Mouse (Mus musculus) embryonic fibroblast, embryonic 13.5 days (primary cell): Measurements from ENCODE around the gene Sec13. TPM values are rescaled to one million over a fixed set of nuclear protein-coding genes. Genes with fewer than 3 reads are reported as not detected.

Experiments
- H3K27ac ChIP-seq: 2 replicates; pipeline ENCODE4 v1.5.1; 2012; ENCODE audit warnings: low read length, control low read depth, inconsistent platforms; ENCODE audit not compliant: insufficient read depth
- H3K4me1 ChIP-seq: 2 replicates; pipeline ENCODE4 v1.6.1; 2011; ENCODE audit warnings: low read length; ENCODE audit not compliant: control insufficient read depth, insufficient read depth
- H3K4me3 ChIP-seq: 2 replicates; pipeline ENCODE4 v1.5.1; 2011; ENCODE audit warnings: mild to moderate bottlenecking, control low read depth, low read length; ENCODE audit not compliant: insufficient read depth
- CTCF ChIP-seq: IDR thresholded peaks from 2 replicates; pipeline ENCODE4 v1.5.1; 2011; ENCODE audit warnings: mild to moderate bottlenecking, control low read depth, low read length, moderate library complexity, borderline replicate concordance; ENCODE audit not compliant: insufficient read depth
- POLR2A ChIP-seq: IDR thresholded peaks from 2 replicates; pipeline ENCODE4 v1.6.1; 2011; ENCODE audit warnings: low read depth, mild to moderate bottlenecking, control low read depth, low read length, moderate library complexity
- polyA plus RNA-seq: library from polyadenylated mRNA; stranded (reverse); fragments of >200 nt; gene quantifications from 2 replicates; pipeline ENCODE4 v1.2.4, GENCODE M21; 2011; ENCODE audit warnings: low read depth; ENCODE audit not compliant: missing spikeins, insufficient read length

The Sec13 gene
- 182 and 189 TPM in 2 replicates for polyA plus RNA-seq

DNA sequence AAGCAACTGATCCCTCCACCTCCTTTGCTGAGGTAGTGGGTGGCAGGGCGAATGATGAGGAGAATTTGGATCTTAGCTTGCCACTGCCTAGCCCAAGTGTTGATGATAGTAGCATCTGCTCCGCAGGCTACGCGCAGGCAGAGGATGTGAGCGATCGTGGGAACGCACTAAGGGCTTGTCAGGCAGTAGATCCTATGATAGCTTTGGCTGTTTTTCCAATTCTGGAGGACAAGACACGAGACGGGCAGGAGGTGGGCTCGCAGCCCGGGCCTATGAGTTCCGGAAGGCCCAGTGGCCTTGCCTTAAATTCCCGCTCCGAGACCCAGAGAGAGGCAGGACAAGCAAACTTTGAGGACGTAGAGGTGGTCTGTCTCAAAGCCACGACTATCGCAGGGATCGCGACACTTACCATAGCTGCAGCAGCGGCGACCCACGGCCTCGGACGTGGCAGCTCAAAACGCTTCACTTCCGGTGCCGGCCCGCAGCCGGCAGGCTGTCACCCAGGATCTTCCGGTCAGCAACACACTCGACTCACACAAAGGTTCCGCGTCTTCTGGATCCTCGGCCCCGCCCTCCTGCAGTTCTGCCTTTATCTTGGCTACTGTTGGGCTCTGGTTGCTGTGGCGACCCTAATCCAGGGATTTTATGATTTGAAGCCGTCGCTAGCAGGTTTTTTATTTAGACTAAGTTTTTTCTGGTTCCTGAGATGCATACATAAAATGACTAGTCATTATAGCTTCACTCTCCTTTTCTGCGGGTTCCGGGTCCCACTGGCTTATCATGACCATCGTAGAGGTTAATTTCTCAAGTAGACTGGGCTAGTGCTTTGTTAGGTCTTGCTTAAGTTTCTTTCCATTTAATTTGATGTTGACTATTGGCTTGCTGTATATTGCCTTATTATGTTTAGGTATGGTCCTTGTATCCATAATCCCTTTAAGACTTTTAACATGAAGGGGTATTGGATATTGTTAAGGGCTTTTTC lies at the start of gene Sec13:
Gene Sec13 (minus strand): TSS at position 508 of the 982 bp plus-strand sequence.
- Histone ChIP-seq H3K4me1 (peaks cover 4% of the 10 kb centered on the region; the same call in 1 of the 2 replicates), H3K27ac (peak within 1 kb of the TSS; percentile 61), H3K4me3 (peak within 1 kb of the TSS; percentile 93)
- TF ChIP-seq CTCF (no peak), POLR2A (peak; percentile 94)

GRCm38 (mm10) chr6:113787459-113787968 lies 47.0 kb upstream of the Sec13 start:
- Histone ChIP-seq H3K4me1 (no peaks in the 10 kb centered on the region), H3K4me3 (no peak overlapping the region), H3K27ac (no peak overlapping the region)
- TF ChIP-seq POLR2A = no peak

GRCm38 (mm10) chr6:113785658-113786057 lies 45.1 kb upstream of the Sec13 start:
- H3K4me1 ChIP-seq = no peaks in the 10 kb centered on the region
- no peak for TF ChIP-seq POLR2A
- TF ChIP-seq CTCF = no peak
- H3K27ac ChIP-seq = no peak overlapping the region
- no peak overlapping the region for H3K4me3 ChIP-seq

DNA sequence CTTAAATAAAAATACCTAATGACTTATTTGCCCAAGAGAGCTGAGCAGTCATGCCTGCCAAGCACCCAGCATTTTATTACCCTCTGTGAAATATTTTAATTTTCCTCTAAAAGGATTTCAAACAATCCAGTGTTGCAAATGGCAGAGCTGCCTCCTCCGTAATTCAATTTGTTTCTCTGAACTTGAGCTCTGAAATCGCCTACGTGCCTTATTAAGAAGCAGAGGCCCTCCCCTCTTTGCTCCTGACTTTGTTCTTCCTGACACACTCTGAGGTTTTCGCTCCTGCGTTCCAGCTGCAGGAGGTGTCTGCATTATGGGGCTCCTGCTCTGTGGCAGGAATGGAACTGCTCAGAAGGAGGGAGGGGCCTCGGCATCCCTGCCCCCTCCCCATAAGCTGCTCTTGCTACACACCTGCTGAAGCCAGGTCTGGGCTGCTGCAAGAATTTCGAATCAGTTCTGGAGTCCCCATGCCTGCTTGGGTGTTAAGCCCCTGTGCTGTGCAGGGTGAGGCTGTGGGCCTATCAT lies 37.7 kb upstream of the Sec13 start:
- H3K4me3 ChIP-seq = no peak overlapping the region
- no peak for TF ChIP-seq CTCF
- TF ChIP-seq POLR2A = no peak
- no peak overlapping the region for H3K27ac ChIP-seq
- no peaks in the 10 kb centered on the region for H3K4me1 ChIP-seq

DNA sequence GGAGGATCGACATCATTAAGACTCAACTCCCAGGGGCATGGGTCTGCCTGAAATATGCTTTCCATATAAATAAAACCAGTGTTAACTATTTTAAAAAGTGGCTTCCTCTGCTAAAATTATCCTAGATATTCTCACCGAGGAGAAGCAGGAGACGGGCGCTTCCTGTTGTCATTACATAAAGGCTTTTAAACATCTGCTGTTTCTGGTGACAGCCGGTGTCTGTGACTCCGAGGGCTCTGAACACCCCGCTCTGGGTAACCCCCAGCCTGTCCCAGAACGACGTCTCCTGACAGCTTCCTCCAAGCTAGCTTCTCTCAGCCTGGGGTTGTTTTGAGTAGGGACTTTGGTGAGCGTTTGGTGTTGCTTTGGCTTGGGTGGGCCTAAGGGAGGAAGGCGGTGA lies 28.3 kb upstream of the Sec13 start:
- no peak overlapping the region for H3K4me3 ChIP-seq
- no peak overlapping the region for H3K27ac ChIP-seq
- TF ChIP-seq POLR2A (no peak), CTCF (no peak)
- H3K4me1 ChIP-seq = no peaks in the 10 kb centered on the region

GRCm38 (mm10) chr6:113761644-113762043 lies 21.1 kb upstream of the Sec13 start:
- no peak overlapping the region for H3K4me3 ChIP-seq
- no peak overlapping the region for H3K27ac ChIP-seq
- TF ChIP-seq POLR2A = no peak
- TF ChIP-seq CTCF = peak; percentile 53; the same call in 1 of the 2 replicates
- no peaks in the 10 kb centered on the region for H3K4me1 ChIP-seq

- TF ChIP-seq CTCF = no peak
- TF ChIP-seq POLR2A = no peak
- no peak overlapping the region for H3K4me3 ChIP-seq
- H3K4me1 ChIP-seq = no peaks in the 10 kb centered on the region
- H3K27ac ChIP-seq = no peak overlapping the region
Observed at GRCm38 (mm10) chr6:113749119-113749685, 8.7 kb upstream of the Sec13 start.

DNA sequence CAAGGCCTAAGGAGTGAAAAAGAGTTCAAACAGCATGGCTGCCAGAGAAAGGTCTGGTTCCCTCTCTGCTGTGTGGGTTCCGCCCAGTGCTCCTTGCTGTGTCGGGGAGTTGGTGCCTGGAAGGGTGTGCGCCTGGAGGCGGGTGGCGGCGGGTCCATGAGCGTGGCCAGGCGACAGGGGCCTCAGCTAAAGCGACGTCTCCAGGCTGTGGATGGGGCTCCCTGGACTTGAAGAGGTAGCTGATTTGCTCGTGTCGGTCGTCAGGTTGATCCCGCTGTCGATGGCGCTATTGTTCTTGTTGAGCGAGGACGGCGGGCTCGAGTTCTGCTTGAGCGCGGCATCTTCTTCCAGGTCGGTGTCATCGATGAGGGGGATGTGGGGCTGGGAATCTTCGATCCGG lies 7.8 kb upstream of the Sec13 start:
- no peak overlapping the region for H3K27ac ChIP-seq
- H3K4me1 ChIP-seq = no peaks in the 10 kb centered on the region
- no peak for TF ChIP-seq POLR2A
- no peak for TF ChIP-seq CTCF
- no peak overlapping the region for H3K4me3 ChIP-seq

DNA sequence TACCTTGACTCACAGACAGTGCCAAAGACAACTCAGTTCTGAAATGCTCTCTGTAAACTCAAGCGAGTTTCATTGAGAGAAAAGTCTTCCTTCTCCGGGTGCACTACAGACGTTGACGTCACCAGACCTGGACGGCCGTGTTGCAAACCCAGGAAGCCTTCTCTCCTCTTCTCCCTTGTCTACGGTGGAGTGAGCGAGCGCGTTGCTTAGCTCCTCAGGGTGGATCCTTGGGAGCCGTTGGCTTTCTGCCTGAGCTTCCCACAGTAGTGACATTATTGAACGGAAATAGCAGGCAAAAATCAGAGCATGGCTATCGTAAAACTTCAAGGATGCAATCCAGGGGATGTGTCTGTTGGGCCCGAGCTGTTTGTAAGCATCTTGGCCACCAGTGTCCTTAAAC lies 6.7 kb upstream of the Sec13 start:
- Histone ChIP-seq H3K4me1 (no peaks in the 10 kb centered on the region), H3K27ac (no peak overlapping the region)
- TF ChIP-seq POLR2A (no peak), CTCF (no peak)

More for the DNA sequence above, 6.7 kb upstream of the Sec13 start:
- H3K4me3 ChIP-seq = no peak overlapping the region
